Mouse (Mus musculus) large intestine, adult 2 months (tissue): Measurements from ENCODE around the gene Pga5. TPM values are rescaled to one million over a fixed set of nuclear protein-coding genes. Genes with fewer than 3 reads are reported as not detected.

Experiments
- DNase-seq: peaks from one replicate; pipeline ENCODE4 v3.0.0-alpha.2; 2012; ENCODE audit warnings: low read depth, low spot score
- WGBS: fragments of 180-500 bp; shearing (Covaris S2); methylation state at CpG from one replicate; pipeline ENCODE4 v1.1.7; 2018; 5-methylcytosine and 5-hydroxymethylcytosine counted together
- polyA plus RNA-seq: library from polyadenylated mRNA; depleted of rRNA; stranded (reverse); fragments of >200 nt; gene quantifications from 2 replicates; pipeline ENCODE4 v1.2.3, GENCODE M21; 2012

Pga5 gene
- polyA plus RNA-seq, 1 experiment, result 0.09 TPM

DNA sequence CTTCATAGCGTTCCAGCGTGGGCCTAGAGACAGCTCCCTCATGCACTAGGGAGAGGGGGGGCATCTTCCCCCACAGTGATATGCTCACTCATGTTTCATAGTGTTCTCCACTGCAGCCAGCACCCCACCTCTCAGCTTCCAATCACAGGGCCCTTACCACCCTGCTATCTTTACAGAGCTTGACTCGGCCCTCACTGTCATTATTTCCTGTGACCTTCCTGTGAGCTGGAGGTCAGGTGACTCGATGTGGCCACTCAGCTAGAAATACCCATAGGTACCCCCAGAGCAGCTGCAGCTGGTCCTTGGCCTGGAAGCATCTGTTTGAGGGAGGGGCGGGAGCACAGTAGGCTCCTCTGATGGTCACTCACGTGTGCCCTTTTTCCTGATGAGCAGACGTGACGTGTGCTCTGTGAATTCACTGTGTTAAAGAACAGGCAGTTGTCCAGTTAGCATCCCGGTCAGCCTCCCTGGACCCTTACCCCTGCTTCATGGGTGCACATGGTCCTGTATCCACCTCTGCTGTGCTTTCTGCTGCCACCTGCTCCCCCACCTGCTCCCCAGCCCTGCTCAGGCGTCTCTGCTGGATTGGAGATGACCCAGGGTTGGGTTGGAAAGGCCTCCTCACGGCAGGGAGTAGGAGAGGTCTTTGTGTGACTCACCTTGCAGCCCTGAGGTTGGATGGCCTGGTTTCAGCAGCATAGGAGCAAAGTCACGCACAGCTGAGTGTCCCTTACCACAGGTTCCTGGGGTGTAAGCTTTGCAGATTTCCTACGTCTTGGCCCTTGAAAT, 29.4 kb upstream of the Pga5 start:
- WGBS, result 82% methylated on average over 13 of the region's 13 CpGs
- no peak for DNase-seq

DNA sequence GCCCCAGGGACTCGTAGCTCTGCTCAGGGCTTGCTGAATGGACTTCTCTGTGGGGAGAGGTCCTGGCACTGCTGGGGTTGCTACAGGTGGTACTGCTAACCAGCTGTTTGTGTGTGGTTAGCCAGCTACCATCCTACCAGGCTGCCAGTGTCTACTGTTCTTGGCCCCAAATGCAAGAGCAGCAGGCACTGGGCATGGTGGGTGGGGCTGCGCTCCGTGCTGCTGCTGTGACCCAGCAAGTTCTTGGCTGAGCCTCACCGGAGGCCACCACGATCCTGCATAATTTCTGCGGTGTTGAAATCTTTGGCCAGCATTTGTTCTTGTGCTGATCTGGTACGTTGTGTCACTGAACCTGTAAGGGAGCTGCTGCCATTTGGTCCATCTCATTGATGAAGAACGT, 25.6 kb upstream of the Pga5 start:
- no peak for DNase-seq

GRCm38 (mm10) chr19:10702125-10702524, 24.3 kb upstream of the Pga5 start:
- 71% methylated on average over 8 of the region's 8 CpGs for WGBS
- DNase-seq, result no peak

More for the DNA sequence above, 25.6 kb upstream of the Pga5 start:
- WGBS, result 84% methylated on average over 8 of the region's 8 CpGs

- DNase-seq, result no peak
- 70% methylated on average over 6 of the region's 6 CpGs for WGBS
Observed at GRCm38 (mm10) chr19:10701013-10701726, 23.3 kb upstream of the Pga5 start.

DNA sequence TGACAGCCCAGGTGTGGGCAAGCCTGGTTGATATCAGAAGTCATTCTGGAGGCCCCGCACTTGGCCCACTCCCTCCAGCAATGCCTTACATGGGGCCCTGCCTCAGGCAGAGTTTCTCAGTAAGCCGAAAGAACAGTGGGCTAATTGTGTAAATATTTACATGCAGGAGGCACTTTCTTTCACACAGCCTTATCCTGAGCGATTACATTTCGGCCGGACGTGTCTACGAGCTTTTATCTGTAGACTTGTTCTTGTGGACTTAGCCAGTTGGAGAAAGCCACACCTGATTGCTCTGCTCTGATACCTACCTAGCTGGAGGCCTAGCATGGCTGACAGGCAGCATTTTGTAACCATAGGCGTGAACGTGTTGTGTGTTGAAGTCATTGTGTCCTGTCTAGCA, 22.0 kb upstream of the Pga5 start:
- 26% methylated on average over 9 of the region's 9 CpGs for WGBS
- no peak for DNase-seq

GRCm38 (mm10) chr19:10698131-10698991, 20.5 kb upstream of the Pga5 start:
- no peak for DNase-seq
- WGBS, result 61% methylated on average over 9 of the region's 9 CpGs

- WGBS, result 73% methylated on average over 7 of the region's 7 CpGs
- DNase-seq, result no peak
Observed at GRCm38 (mm10) chr19:10695801-10696200, 17.9 kb upstream of the Pga5 start.

DNA sequence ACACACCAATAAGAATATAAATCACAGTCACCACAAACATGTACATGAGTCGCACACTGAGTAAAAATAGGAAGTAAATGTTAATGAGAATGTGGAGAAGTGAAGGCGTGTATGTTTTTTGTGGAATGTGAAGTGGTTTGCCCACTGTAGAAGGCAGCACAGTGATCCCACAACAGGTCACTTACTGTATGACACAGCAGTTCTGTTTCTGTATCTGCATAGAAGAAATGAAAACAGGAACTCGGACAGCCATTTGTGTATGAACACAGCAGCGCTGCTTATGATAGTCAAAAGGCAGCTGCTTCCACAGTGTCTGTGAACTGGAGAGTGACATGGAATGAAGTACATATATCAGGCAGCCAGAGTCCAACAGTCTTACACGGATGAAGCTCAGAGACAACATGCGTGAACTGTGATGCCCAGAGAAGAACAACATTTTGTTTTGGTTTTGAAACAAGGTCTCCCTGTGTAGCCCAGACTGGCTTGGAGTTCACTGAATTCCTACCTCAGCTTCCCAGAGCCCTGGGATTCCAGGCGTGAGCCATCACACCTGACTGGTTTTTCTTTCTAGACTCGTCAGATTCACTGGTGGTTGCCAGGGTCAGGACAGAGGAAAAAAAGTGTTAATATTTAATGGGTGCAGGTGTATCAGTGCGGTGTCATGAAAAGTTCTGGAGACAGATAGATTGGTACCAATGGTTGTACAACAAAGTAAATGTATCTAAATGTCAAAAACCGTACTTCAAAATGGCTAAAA, 16.2 kb upstream of the Pga5 start:
- no peak for DNase-seq
- 82% methylated on average over 10 of the region's 10 CpGs for WGBS

- peak; percentile 70 for DNase-seq
- WGBS, result 36% methylated on average over 4 of the region's 4 CpGs
Observed at GRCm38 (mm10) chr19:10692361-10692760, 14.5 kb upstream of the Pga5 start.

DNA sequence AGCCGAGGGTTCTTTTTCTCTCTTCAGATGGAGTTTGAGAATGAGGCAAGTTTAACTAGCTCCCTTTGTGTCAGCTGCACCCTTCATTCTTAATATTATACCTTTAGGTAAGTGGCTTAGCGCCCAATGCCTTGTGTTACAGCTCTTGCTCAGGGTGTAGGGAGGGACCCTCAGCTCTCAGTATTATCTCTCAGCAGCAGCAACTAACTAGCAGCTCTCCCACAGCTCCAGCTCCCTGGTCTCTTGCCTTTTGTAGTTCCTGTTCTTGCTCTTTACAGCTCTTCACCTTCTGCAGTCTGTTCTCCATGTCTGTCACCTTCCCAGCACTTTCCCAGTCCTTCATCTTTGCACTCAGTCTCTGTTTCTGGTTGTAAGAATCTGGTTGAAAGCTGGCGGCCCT, 13.8 kb upstream of the Pga5 start:
- 66% methylated on average over 3 of the region's 3 CpGs for WGBS

DNA sequence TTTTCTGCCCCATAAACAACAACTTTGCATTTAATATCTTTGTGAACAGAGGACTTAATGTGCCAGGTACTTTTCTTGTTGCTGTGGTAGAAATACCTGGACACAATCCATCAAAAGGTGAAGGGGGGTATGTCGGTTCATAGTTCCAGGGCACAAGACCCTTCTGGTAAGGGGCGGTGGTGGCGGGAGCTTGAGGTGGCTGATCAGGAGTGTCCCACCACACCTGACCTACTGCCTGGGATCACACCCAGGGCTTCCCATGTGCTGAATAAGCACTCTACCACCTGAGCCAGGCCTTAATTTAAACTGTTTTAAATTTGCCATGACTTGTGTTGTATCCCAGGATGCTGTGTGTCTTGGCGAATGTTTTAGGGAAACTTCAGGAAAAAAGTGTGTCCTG, 13.2 kb upstream of the Pga5 start:
- WGBS, result 86% methylated on average over 4 of the region's 4 CpGs
- DNase-seq, result no peak

More for the DNA sequence above, 13.8 kb upstream of the Pga5 start:
- no peak for DNase-seq

DNA sequence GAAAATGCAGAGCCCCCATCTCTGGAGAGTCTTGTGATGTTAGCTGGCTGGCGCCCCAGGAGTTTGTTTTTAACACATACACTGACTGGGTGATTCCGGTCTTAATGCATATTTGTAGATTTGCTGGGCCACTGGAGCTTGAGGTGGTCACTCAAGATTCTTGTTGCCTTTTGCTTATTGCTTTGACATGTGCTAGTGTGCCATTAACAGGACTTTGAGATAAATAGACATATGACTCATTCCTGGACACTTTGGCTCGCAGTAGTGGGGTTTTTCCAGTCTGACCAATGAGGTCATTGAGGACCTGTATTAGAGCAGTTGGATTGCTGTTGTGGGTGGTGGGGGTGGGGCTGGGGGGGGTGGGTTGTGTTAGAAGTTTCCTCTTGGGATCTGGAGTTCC, 12.5 kb upstream of the Pga5 start:
- no peak for DNase-seq
- 43% methylated on average over 3 of the region's 3 CpGs for WGBS

DNA sequence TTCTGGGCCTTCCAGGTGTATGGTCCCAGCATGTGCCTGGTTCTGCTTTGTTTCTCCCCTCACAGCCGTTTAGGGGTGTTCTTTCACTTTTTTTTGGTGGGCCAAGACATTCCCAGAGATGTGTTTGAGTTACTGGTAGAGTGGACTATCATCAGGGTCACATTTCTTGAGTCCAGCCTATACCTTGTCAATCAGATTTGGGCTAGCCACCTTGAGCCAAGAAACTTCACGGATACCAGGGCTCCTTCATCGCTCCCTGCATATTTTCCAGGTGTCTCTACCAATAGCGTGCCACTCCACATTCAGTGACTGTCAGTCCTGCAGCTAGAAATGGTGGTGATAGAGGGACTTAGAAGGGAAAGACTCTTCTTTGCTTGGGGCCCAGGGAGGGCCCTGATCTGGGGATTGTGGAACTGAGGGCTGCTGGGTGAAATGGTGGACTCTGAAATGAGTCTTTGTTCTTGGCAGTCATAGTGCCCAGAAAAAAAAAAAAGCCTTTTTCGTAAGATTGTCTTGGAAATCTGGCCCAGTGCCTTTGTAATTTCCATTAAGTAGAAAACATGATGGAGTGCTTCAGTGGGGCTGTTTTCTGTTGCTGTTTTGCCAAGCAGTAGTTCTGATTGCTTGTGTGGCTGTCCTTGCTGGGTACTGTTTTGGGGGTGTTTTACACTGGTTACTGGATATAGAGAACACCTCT, 11.7 kb upstream of the Pga5 start:
- DNase-seq, result no peak

DNA sequence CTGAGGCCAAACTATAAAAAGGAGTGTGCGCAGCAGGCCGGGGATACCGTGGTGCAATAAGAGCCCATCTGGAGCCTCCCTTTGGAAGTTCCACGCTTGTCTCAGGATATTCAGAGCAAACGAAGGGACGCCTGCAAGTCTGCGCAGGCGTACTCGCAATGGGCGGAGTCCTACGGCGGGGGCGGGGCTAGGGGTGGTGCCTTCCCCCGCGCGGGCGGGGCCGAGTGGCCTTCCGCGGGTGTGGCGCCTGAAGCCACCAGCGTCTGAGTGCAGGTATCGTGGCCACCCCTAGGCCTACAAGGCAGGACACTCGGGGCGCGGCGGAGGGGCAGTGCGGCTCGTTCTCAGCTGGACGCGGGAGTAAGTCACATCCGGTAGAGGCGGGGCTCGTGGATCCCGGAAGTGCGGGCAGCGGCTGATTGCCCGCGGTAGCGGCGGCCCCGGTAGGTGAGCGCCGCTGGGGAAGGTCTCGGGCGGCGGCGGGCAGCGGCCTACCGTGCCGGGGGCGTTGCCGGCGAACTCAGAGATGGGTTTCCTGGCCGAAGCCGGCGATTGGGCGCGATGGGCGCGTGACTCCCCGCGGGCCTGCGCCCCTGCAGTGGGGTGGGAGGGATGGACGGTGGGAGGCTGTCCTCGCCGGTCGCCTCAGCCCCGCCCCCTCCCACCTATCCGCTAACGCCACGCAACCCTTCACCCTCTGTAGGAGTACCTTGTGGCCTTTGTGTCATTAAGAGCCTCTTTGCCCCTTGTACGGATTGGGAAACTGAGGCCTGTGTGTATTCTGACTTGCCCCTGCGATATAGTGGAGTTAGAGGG, 10.9 kb upstream of the Pga5 start, which contains the start of gene Vps37c:
Vps37c (plus strand) TSS at position 199 of the 816 bp plus-strand sequence.
- under 1% methylated on average over 74 of the region's 74 CpGs for WGBS
- DNase-seq, result peak; percentile 79

More for the DNA sequence above, 11.7 kb upstream of the Pga5 start:
- WGBS, result 16% methylated on average over 5 of the region's 5 CpGs

DNA sequence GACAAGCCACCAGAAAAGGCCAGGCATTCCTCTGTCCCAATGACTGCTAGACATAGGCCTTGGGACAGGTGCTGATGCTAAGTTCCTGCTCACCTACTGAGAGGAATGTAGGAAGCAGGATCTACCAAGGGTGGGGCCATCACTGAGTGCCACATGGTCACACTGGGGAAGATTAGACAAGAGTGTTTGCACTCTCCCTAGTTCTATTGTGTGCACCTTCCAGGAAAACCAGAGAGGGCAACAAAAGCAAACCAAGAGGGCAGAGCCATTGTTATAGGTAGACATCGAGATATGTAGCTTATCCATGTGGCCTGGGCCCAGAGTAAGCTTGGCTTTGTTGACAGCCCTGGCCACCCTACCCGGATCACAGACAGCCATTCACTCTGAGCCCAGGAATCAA, 7.9 kb upstream of the Pga5 start:
- 50% methylated on average over 2 of the region's 2 CpGs for WGBS
- no peak for DNase-seq

DNA sequence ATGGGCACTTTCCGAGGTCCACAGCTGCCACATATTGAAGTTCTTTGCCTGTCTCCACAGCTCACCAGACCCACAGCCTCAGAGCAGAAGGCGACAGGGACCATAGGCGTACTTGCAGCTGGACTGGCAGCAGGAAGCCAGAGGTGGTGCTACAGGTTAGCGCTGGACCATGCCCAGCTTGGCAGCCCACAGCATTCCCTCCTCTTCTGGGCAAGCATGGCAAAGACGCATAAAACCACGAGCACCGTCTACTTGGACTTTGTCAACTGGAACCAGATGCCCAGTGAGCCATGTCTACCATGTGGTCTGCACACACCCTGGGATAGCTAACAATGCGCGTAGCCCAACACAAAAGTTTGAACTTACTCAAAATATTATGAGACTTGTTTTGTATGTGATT, 7.2 kb upstream of the Pga5 start:
- DNase-seq, result no peak
- 81% methylated on average over 9 of the region's 9 CpGs for WGBS

DNA sequence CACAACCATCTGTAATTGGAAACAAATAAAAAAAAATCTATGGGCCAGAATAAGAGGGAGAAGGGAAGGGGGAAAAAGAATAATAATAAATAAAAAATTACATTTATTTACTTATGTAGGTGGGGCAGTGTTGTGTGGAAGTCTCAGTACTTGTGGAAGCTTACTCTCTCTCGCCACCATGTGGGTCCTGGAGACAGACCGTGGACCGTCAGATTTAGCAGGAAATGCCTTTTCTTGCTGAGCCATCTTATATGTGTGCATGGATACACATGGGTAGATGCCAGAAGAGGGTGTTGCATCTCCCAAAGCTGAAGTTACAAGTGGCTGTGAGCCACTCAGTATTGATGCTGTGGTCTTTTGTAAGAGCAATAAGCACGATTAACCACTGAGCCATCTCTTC, 3.7 kb upstream of the Pga5 start:
- DNase-seq, result no peak
- 29% methylated on average over 4 of the region's 4 CpGs for WGBS

DNA sequence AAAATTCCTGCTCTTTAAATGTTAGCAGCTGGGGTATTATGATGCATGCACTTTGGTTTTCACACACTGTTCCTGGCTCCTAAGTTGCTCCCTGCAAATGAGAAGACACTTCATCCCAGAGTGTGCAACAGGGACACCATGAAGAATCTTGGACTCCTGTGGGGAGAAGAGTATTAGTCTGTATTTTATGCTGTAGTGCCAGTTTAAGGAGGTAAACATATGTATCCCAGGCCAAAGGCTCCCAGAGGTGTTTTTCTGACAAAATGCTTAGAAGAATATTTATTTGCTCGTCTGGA, 849 bp upstream of the Pga5 start:
- no peak for DNase-seq
- 79% methylated on average over 1 of the region's 1 CpGs for WGBS
